Mouse (Mus musculus) kidney, adult 2 months (tissue): ENCODE results near the gene Sbf2. TPM values are rescaled to one million over a fixed set of nuclear protein-coding genes. Genes with fewer than 3 reads are reported as not detected.

Experiments used
- DNase-seq: peaks from one replicate; pipeline ENCODE4 v3.0.0; 2021
- H3K27ac ChIP-seq: fragments of 200-500 bp; 2 replicates; pipeline ENCODE4 v1.5.1; 2012; ENCODE audit warnings: low read depth, low read length, control low read depth, inconsistent platforms; ENCODE audit not compliant: insufficient read depth
- H3K27me3 ChIP-seq: fragments of 200-500 bp; replicated peaks from 2 replicates; pipeline ENCODE4 v1.6.1; 2012; ENCODE audit warnings: mild to moderate bottlenecking, moderate library complexity, low read length, inconsistent platforms; ENCODE audit not compliant: control insufficient read depth, insufficient read depth
- H3K36me3 ChIP-seq: fragments of 200-500 bp; 2 replicates; pipeline ENCODE4 v1.6.1; 2012; ENCODE audit warnings: mild to moderate bottlenecking, moderate library complexity, low read length, inconsistent platforms; ENCODE audit not compliant: control insufficient read depth, insufficient read depth
- H3K4me1 ChIP-seq: fragments of 200-500 bp; 2 replicates; pipeline ENCODE4 v1.6.1; 2011; ENCODE audit warnings: low read length; ENCODE audit not compliant: control insufficient read depth, insufficient read depth
- H3K4me3 ChIP-seq: fragments of 200-500 bp; 2 replicates; pipeline ENCODE4 v1.5.1; 2011; ENCODE audit warnings: mild to moderate bottlenecking, low read depth, low read length, control low read depth; ENCODE audit not compliant: insufficient read depth
- CTCF ChIP-seq: fragments of 200-500 bp; conservative IDR thresholded peaks from 2 replicates; pipeline ENCODE4 v1.5.1; 2011; ENCODE audit warnings: low read depth, mild to moderate bottlenecking, control low read depth, low read length, moderate library complexity, mixed read lengths; ENCODE audit not compliant: insufficient read depth, insufficient read length
- POLR2A ChIP-seq: fragments of 200-500 bp; IDR thresholded peaks from one replicate; pipeline ENCODE4 v1.6.1; 2011; ENCODE audit warnings: low read depth, low read length, control low read depth
- WGBS: fragments of 180-500 bp; shearing (Covaris S2); methylation state at CpG from one replicate; pipeline ENCODE4 v1.1.7; 2018; 5-methylcytosine and 5-hydroxymethylcytosine counted together
- polyA plus RNA-seq: library from polyadenylated mRNA; depleted of rRNA; stranded (reverse); fragments of >200 nt; gene quantifications from 2 replicates; pipeline ENCODE4 v1.2.3, GENCODE M21; 2012

The Sbf2 gene
- polyA plus RNA-seq, 1 experiment: 23.3 TPM

DNA sequence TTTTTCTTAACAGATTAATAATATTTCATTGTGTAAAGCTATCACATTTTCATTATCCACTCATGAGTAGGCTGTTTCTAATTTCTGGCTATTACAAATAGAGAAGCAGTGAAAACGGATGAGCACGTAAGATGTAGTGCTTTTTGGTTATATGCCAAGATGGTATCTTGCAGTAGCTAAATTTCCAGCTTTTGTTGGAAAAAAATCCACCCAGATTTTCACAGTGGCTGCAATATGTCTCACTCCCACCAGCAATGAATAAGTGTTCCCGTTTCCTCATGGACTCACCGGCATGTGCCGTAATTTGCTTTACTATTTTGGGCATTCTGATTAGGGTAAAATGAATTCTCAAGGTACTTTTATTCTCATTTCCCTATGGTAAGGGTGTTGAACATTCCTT lies 129.7 kb downstream of the Sbf2 start:
- Histone ChIP-seq H3K4me3 (no peak overlapping the region), H3K4me1 (no peaks in the 10 kb centered on the region), H3K36me3 (no peaks in the 10 kb centered on the region), H3K27ac (no peak overlapping the region), H3K27me3 (no peaks in the 10 kb centered on the region)
- WGBS: 93% methylated on average over 5 of the region's 5 CpGs
- DNase-seq: no peak
- TF ChIP-seq CTCF (no peak), POLR2A (no peak)

DNA sequence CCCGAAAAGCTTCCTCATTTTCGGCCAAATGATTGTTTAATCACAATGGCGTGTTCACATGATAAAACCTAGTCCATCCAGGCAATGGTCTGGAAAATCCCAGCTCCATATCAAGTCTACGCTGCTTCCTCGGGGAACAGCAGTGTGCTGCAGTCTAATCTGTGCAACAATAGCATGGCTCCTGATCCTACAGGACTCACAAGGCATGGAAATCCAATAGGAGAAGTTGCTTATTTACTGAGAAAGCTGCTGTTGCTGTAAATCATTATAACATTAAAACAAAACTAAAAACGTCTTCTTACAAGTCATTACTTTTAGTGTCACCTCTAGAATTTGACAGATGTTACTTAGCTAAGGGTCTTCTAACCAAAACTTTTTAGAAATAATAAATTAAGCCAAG lies 143.7 kb downstream of the Sbf2 start:
- H3K36me3 ChIP-seq: no peaks in the 10 kb centered on the region
- DNase-seq: peak; percentile 10
- TF ChIP-seq CTCF (no peak), POLR2A (no peak)
- H3K27ac ChIP-seq: no peak overlapping the region
- no peaks in the 10 kb centered on the region for H3K4me1 ChIP-seq
- H3K4me3 ChIP-seq: no peak overlapping the region
- WGBS: 56% methylated on average over 6 of the region's 6 CpGs
- no peaks in the 10 kb centered on the region for H3K27me3 ChIP-seq

DNA sequence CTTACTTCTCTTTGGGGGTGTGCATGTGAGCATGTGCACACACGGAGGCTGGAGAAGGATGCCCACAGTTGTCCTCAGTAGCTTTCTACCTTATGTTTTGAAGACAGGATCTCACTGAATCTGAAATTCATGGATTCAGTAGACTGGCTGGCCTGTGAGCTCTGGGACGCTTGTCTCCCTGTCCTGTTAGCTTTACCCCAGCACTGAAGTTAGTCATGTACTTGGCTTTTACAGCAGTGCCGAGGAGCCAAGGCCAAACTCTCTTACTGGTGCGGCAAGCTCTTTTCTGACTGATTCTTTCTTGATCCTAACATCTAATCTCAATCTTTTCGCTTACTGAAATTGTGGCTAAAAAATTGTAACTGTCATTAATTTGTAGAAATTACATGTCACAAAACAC lies 151.3 kb downstream of the Sbf2 start:
- WGBS: 94% methylated on average over 5 of the region's 5 CpGs
- H3K4me3 ChIP-seq: no peak overlapping the region
- no peaks in the 10 kb centered on the region for H3K27me3 ChIP-seq
- TF ChIP-seq CTCF (no peak), POLR2A (no peak)
- DNase-seq: no peak
- H3K36me3 ChIP-seq: 0 out of 2 replicates have a peak, but pooled peaks cover 1% of the 10 kb centered on the region
- H3K4me1 ChIP-seq: no peaks in the 10 kb centered on the region
- H3K27ac ChIP-seq: no peak overlapping the region

DNA sequence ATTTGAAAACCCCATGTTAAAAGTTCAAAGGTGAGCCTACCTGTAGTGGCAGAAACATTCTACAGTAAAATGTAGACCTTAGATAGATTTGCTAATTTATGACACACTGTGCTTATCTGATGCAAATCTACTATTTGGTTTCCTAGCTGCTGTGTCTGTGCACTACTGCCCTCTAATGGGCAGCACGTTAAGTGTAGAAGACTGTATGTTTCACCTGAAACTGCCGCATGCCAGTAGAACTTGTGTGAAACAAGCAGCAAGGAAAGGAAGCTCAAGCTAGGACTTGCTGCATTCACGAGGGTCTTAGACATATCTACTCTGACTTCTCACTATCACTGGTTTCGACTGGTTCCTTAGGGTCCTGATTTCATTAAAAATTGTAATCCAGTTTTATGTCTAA lies 182.4 kb downstream of the Sbf2 start:
- peak; percentile 62 for TF ChIP-seq CTCF
- TF ChIP-seq POLR2A: no peak
- Histone ChIP-seq H3K27me3 (no peaks in the 10 kb centered on the region), H3K4me1 (peaks cover 3% of the 10 kb centered on the region), H3K4me3 (no peak overlapping the region), H3K27ac (no peak overlapping the region), H3K36me3 (no peaks in the 10 kb centered on the region; the same call in 1 of the 2 replicates)
- WGBS: 17% methylated on average over 4 of the region's 4 CpGs
- DNase-seq: peak; percentile 73

DNA sequence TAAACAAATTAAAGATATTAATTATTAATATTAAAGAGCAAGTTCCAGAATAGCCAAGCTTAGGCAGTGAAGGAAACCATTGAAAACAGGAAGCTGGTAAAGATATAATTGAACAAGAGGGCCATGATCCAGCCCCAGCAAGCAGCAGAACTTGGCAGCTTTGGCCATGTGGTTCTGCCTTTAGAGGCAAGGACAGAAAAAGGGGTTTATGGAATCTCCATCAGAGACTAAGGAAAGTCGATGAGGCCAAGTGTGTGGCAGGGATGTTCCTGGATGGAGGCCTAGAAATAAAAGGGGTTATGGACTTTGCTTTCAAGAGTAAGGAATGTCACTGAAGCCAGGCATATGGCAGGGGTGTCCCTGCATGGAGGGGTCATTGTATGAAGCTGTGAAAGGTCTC lies 198.4 kb downstream of the Sbf2 start:
- peaks cover 2% of the 10 kb centered on the region; the same call in 1 of the 2 replicates for H3K4me1 ChIP-seq
- no peak overlapping the region for H3K4me3 ChIP-seq
- H3K27ac ChIP-seq: no peak overlapping the region
- no peaks in the 10 kb centered on the region for H3K27me3 ChIP-seq
- 65% methylated on average over 1 of the region's 1 CpGs for WGBS
- DNase-seq: no peak
- no peak for TF ChIP-seq CTCF
- H3K36me3 ChIP-seq: no peaks in the 10 kb centered on the region

DNA sequence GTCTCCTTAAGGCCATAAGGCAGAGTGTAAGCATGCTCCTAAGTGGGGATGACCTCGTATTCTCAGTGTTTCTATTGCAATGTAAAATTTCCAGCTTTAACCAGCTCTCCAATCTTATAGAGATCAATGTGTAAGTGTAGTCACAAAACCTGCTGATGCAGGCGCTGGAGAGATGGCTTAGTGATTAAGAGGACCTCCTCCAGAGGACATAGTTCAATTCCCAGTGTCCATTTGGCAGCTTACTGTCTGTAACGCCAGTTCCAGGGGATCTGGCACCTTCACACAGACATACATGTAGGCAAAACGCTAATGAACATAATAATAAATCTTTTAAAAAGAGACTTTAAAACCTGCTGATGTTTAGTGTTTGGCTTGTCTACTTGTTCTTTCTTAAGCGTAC lies 200.4 kb downstream of the Sbf2 start:
- Histone ChIP-seq H3K4me1 (peaks cover 2% of the 10 kb centered on the region; the same call in 1 of the 2 replicates), H3K36me3 (no peaks in the 10 kb centered on the region; the same call in none of the 2 replicates), H3K4me3 (no peak overlapping the region), H3K27me3 (no peaks in the 10 kb centered on the region), H3K27ac (no peak overlapping the region)
- 51% methylated on average over 5 of the region's 5 CpGs for WGBS
- DNase-seq: peak; percentile 79
- no peak for TF ChIP-seq CTCF
- no peak for TF ChIP-seq POLR2A

DNA sequence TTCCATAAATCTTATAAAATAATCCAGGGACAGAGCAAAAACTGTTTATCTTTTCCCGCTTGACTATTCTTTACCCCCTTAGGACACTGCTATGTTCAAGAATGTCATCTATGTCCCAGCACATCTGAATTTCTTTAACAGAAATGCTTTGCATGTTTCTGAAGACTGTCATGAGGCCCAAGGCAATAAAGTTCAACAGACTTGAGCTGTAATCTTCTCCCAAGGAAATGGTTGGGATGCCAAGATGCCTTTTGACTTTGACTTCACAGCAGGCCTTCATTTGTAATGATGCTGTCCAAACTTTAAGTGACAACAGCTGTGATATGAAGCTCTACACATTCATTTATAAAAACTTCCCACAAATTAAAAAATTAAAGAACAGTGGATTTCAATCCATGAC lies 212.6 kb downstream of the Sbf2 start:
- TF ChIP-seq CTCF (no peak), POLR2A (no peak)
- 84% methylated on average over 1 of the region's 1 CpGs for WGBS
- Histone ChIP-seq H3K27me3 (no peaks in the 10 kb centered on the region), H3K36me3 (no peaks in the 10 kb centered on the region), H3K27ac (no peak overlapping the region), H3K4me3 (no peak overlapping the region), H3K4me1 (no peaks in the 10 kb centered on the region)
- DNase-seq: peak; percentile 24

DNA sequence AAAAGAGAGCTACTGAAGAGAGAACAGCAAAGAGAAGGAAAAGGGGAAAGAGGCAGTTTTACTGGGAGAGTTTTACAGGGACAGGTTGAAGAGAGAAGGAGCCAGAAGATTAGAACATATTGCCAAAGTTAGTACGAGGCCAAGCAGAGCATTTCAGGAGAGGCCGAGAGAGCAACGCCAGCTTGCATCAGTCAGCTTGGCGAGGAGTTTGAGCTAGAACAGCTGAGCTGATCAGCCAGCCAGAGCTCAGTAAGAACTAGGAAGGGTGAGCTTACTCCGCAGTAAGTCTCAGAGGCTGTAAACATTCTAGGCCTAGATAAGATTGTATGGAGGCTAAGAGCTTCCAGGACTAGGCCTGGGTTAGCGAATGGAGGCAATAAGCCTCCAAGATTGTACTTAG lies 222.1 kb downstream of the Sbf2 start:
- TF ChIP-seq CTCF (no peak), POLR2A (no peak)
- DNase-seq: no peak
- no peak overlapping the region for H3K4me3 ChIP-seq
- H3K27me3 ChIP-seq: no peaks in the 10 kb centered on the region
- H3K4me1 ChIP-seq: no peaks in the 10 kb centered on the region
- H3K36me3 ChIP-seq: no peaks in the 10 kb centered on the region
- 82% methylated on average over 6 of the region's 6 CpGs for WGBS
- no peak overlapping the region for H3K27ac ChIP-seq
